Mouse (Mus musculus): ENCODE results near the gene Mcm10.

GRCm38 (mm10) chr2:5038320-5038719 lies 25.7 kb upstream of the Mcm10 start:
- TF ChIP-seq CTCF (IDR thresholded peaks at IDR 0.05) (no peak), EP300 (IDR thresholded peaks at IDR 0.05) (no peak)

Data from lung, postnatal 0 days (tissue).